Mouse (Mus musculus) lung, adult 2 months (tissue): ENCODE measurements around the gene Mid1.

ENCODE experiments used
- CTCF ChIP-seq: fragments of 200-500 bp; IDR thresholded peaks from 2 replicates; pipeline ENCODE4 v1.5.1; 2011; ENCODE audit warnings: mild to moderate bottlenecking, low read length, control low read depth; ENCODE audit not compliant: insufficient read depth
- POLR2A ChIP-seq: fragments of 200-500 bp; IDR thresholded peaks from 2 replicates; pipeline ENCODE4 v1.6.1; 2011; ENCODE audit warnings: low read depth, mild to moderate bottlenecking, control low read depth, low read length, borderline replicate concordance; ENCODE audit errors: extremely low read depth

- no peak for TF ChIP-seq CTCF
- TF ChIP-seq POLR2A: no peak
These were observed 252.2 kb downstream of the Mid1 start for GRCm38 (mm10) chrX:169937119-169937719.
